Mouse (Mus musculus): ENCODE measurements around the gene Lama2. TPM values are rescaled to one million over a fixed set of nuclear protein-coding genes. Genes with fewer than 3 reads are reported as not detected.
A peak's percentile ranks its signal among the peaks of the same experiment; 100 is the strongest.

Gene Lama2
- total RNA-seq (2014; rRNA removed) (9.2 and 16.6 TPM in 2 replicates), polyA plus RNA-seq (2015; fragmentation: Nextera tagmentation; extraction: Ambion mirVana) (2.6 and 3.5 TPM in 2 replicates)

GRCm38 (mm10) chr10:27619658-27620057 lies at the start of gene Lama2:
Lama2 (minus strand) TSS chr10:27619758.
- no peak within 1 kb of the TSS for H3K4me3 ChIP-seq (ENCODE audit: low read depth, low read length)
- H3K27ac ChIP-seq (ENCODE audit: low read depth, low read length) = no peak within 1 kb of the TSS
- no peak for TF ChIP-seq CTCF (IDR thresholded peaks at IDR 0.05)
- 91% methylated on average over 3 of the region's 3 CpGs for WGBS
- H3K36me3 ChIP-seq (ENCODE audit: insufficient read depth, low read length) = no peaks in the 10 kb centered on the region
- no peaks in the 10 kb centered on the region for H3K27me3 ChIP-seq (ENCODE audit: insufficient read depth, low read length)
- no peaks in the 10 kb centered on the region for H3K9me3 ChIP-seq (ENCODE audit: low read length)
- ATAC-seq (ENCODE audit: low FRiP score) (no peak), DNase-seq (ENCODE audit: low spot score) (no peak)
- no peak within 1 kb of the TSS for H3K4me2 ChIP-seq (ENCODE audit: low read depth, low read length, poor library complexity, severe bottlenecking)
- no peak within 1 kb of the TSS for H3K9ac ChIP-seq (replicated peaks; ENCODE audit: low read length, poor library complexity, severe bottlenecking)
- H3K4me1 ChIP-seq (ENCODE audit: insufficient read depth, low read length) = no peaks in the 10 kb centered on the region

GRCm38 (mm10) chr10:27664391-27664790 lies 44.8 kb upstream of the Lama2 start:
- TF ChIP-seq CTCF (IDR thresholded peaks at IDR 0.05) = no peak
- H3K4me1 ChIP-seq (ENCODE audit: insufficient read depth, low read length) = no peaks in the 10 kb centered on the region
- no peak for ATAC-seq (ENCODE audit: low FRiP score)
- H3K4me3 ChIP-seq (ENCODE audit: low read depth, low read length) = no peak overlapping the region
- H3K4me2 ChIP-seq (ENCODE audit: low read depth, low read length, poor library complexity, severe bottlenecking) = no peak overlapping the region
- no peak for DNase-seq (ENCODE audit: low spot score)
- H3K27me3 ChIP-seq (ENCODE audit: insufficient read depth, low read length) = no peaks in the 10 kb centered on the region
- no peak overlapping the region for H3K27ac ChIP-seq (ENCODE audit: low read depth, low read length)
- 79% methylated on average over 1 of the region's 1 CpGs for WGBS
- no peaks in the 10 kb centered on the region for H3K9me3 ChIP-seq (ENCODE audit: low read length)
- H3K9ac ChIP-seq (replicated peaks; ENCODE audit: low read length, poor library complexity, severe bottlenecking) = no peak overlapping the region
- H3K36me3 ChIP-seq (ENCODE audit: insufficient read depth, low read length) = no peaks in the 10 kb centered on the region

GRCm38 (mm10) chr10:27663396-27663795 lies 43.8 kb upstream of the Lama2 start:
- Histone ChIP-seq H3K36me3 (ENCODE audit: insufficient read depth, low read length) (no peaks in the 10 kb centered on the region), H3K4me3 (ENCODE audit: low read depth, low read length) (no peak overlapping the region), H3K4me1 (ENCODE audit: insufficient read depth, low read length) (no peaks in the 10 kb centered on the region), H3K27ac (ENCODE audit: low read depth, low read length) (no peak overlapping the region), H3K4me2 (ENCODE audit: low read depth, low read length, poor library complexity, severe bottlenecking) (no peak overlapping the region), H3K9me3 (ENCODE audit: low read length) (no peaks in the 10 kb centered on the region), H3K9ac (replicated peaks; ENCODE audit: low read length, poor library complexity, severe bottlenecking) (no peak overlapping the region), H3K27me3 (ENCODE audit: insufficient read depth, low read length) (no peaks in the 10 kb centered on the region)
- 64% methylated on average over 1 of the region's 1 CpGs for WGBS
- DNase-seq (ENCODE audit: low spot score) = no peak
- TF ChIP-seq CTCF (IDR thresholded peaks at IDR 0.05) = no peak
- ATAC-seq (ENCODE audit: low FRiP score) = no peak

GRCm38 (mm10) chr10:27654164-27654563 lies 34.6 kb upstream of the Lama2 start:
- no peaks in the 10 kb centered on the region for H3K36me3 ChIP-seq (ENCODE audit: insufficient read depth, low read length)
- WGBS = 92% methylated on average over 4 of the region's 4 CpGs
- ATAC-seq (ENCODE audit: low FRiP score) = no peak
- H3K4me3 ChIP-seq (ENCODE audit: low read depth, low read length) = no peak overlapping the region
- no peak for DNase-seq (ENCODE audit: low spot score)
- TF ChIP-seq CTCF (IDR thresholded peaks at IDR 0.05) = no peak
- no peak overlapping the region for H3K27ac ChIP-seq (ENCODE audit: low read depth, low read length)
- no peaks in the 10 kb centered on the region for H3K27me3 ChIP-seq (ENCODE audit: insufficient read depth, low read length)
- H3K9me3 ChIP-seq (ENCODE audit: low read length) = no peaks in the 10 kb centered on the region
- H3K4me1 ChIP-seq (ENCODE audit: insufficient read depth, low read length) = no peaks in the 10 kb centered on the region
- H3K4me2 ChIP-seq (ENCODE audit: low read depth, low read length, poor library complexity, severe bottlenecking) = no peak overlapping the region
- no peak overlapping the region for H3K9ac ChIP-seq (replicated peaks; ENCODE audit: low read length, poor library complexity, severe bottlenecking)

- no peak for TF ChIP-seq CTCF (IDR thresholded peaks at IDR 0.05)
- H3K4me1 ChIP-seq (ENCODE audit: insufficient read depth, low read length) = no peaks in the 10 kb centered on the region
- DNase-seq (ENCODE audit: low spot score) = peak; percentile 50
- no peaks in the 10 kb centered on the region for H3K36me3 ChIP-seq (ENCODE audit: insufficient read depth, low read length)
- H3K4me2 ChIP-seq (ENCODE audit: low read depth, low read length, poor library complexity, severe bottlenecking) = no peak overlapping the region
- H3K9ac ChIP-seq (replicated peaks; ENCODE audit: low read length, poor library complexity, severe bottlenecking) = no peak overlapping the region
- 59% methylated on average over 8 of the region's 8 CpGs for WGBS
- H3K4me3 ChIP-seq (ENCODE audit: low read depth, low read length) = no peak overlapping the region
- H3K9me3 ChIP-seq (ENCODE audit: low read length) = no peaks in the 10 kb centered on the region
- ATAC-seq (ENCODE audit: low FRiP score) = no peak
- H3K27me3 ChIP-seq (ENCODE audit: insufficient read depth, low read length) = no peaks in the 10 kb centered on the region
- no peak overlapping the region for H3K27ac ChIP-seq (ENCODE audit: low read depth, low read length)
These were observed 33.3 kb upstream of the Lama2 start for GRCm38 (mm10) chr10:27652694-27653335.

GRCm38 (mm10) chr10:27635721-27636120 lies 16.2 kb upstream of the Lama2 start:
- WGBS = 71% methylated on average over 2 of the region's 2 CpGs
- Histone ChIP-seq H3K4me3 (ENCODE audit: low read depth, low read length) (no peak overlapping the region), H3K9ac (replicated peaks; ENCODE audit: low read length, poor library complexity, severe bottlenecking) (no peak overlapping the region)

More at GRCm38 (mm10) chr10:27635721-27636120, 16.2 kb upstream of the Lama2 start:
- Histone ChIP-seq H3K9me3 (ENCODE audit: low read length) (no peaks in the 10 kb centered on the region), H3K27me3 (ENCODE audit: insufficient read depth, low read length) (no peaks in the 10 kb centered on the region), H3K27ac (ENCODE audit: low read depth, low read length) (no peak overlapping the region), H3K4me1 (ENCODE audit: insufficient read depth, low read length) (no peaks in the 10 kb centered on the region), H3K36me3 (ENCODE audit: insufficient read depth, low read length) (no peaks in the 10 kb centered on the region), H3K4me2 (ENCODE audit: low read depth, low read length, poor library complexity, severe bottlenecking) (no peak overlapping the region)
- TF ChIP-seq CTCF (IDR thresholded peaks at IDR 0.05) = no peak
- ATAC-seq (ENCODE audit: low FRiP score) = no peak
- DNase-seq (ENCODE audit: low spot score) = no peak
